Mouse (Mus musculus) right cerebral cortex, postnatal 10 days (tissue): ENCODE data around the gene Epb41.

ENCODE experiments used
- DNase-seq, 2 experiments: peaks; one replicate each; pipeline ENCODE4 v3.0.0; 2021; ENCODE audit warnings: low spot score in 2 of 2

Gene Epb41

GRCm38 (mm10) chr4:131921461-131922346 lies 153.4 kb downstream of the Epb41 start, which contains the start of gene Tmem200b:
TSS of gene Tmem200b (plus strand) at chr4:131921771.
- DNase-seq = peak in 1 of 2 experiments; percentile 53

GRCm38 (mm10) chr4:131920595-131921351 lies 154.3 kb downstream of the Epb41 start:
- peak in 1 of 2 experiments; percentile 50 for DNase-seq

GRCm38 (mm10) chr4:131920141-131920594 lies 155.0 kb downstream of the Epb41 start:
- DNase-seq = no peak

- DNase-seq = no peak
Measured at GRCm38 (mm10) chr4:131919506-131920140, 155.5 kb downstream of the Epb41 start.

GRCm38 (mm10) chr4:131918711-131919500 lies 156.2 kb downstream of the Epb41 start:
- no peak for DNase-seq

GRCm38 (mm10) chr4:131918026-131918533 lies 157.0 kb downstream of the Epb41 start:
- DNase-seq = no peak

GRCm38 (mm10) chr4:131917010-131917555 lies 158.0 kb downstream of the Epb41 start:
- no peak for DNase-seq

GRCm38 (mm10) chr4:131916425-131916824 lies 158.7 kb downstream of the Epb41 start:
- DNase-seq = peak; percentile 70 to 80

- no peak for DNase-seq
Measured at GRCm38 (mm10) chr4:131915821-131916328, 159.2 kb downstream of the Epb41 start.

GRCm38 (mm10) chr4:131914891-131915469 lies 160.1 kb downstream of the Epb41 start:
- DNase-seq = no peak

GRCm38 (mm10) chr4:131914046-131914643 lies 161.0 kb downstream of the Epb41 start:
- DNase-seq = no peak

- no peak for DNase-seq
Measured at GRCm38 (mm10) chr4:131913526-131913925, 161.6 kb downstream of the Epb41 start.

GRCm38 (mm10) chr4:131911521-131911920 lies 163.6 kb downstream of the Epb41 start:
- DNase-seq = no peak

GRCm38 (mm10) chr4:131910237-131910994 lies 164.7 kb downstream of the Epb41 start:
- DNase-seq = no peak

GRCm38 (mm10) chr4:131907912-131908311 lies 167.2 kb downstream of the Epb41 start:
- DNase-seq = no peak

GRCm38 (mm10) chr4:131906423-131906822 lies 168.7 kb downstream of the Epb41 start:
- DNase-seq = no peak

- peak; percentile 71 to 76 for DNase-seq
Measured at GRCm38 (mm10) chr4:131904478-131904877, 170.6 kb downstream of the Epb41 start.

GRCm38 (mm10) chr4:131901090-131901489 lies 174.0 kb downstream of the Epb41 start:
- no peak for DNase-seq

GRCm38 (mm10) chr4:131899180-131899554 lies 176.0 kb downstream of the Epb41 start:
- peak in 1 of 2 experiments; percentile 46 for DNase-seq
